Mouse (Mus musculus) forebrain, embryonic 10.5 days (tissue): ENCODE results near the gene Cog4. TPM values are rescaled to one million over a fixed set of nuclear protein-coding genes. Genes with fewer than 3 reads are reported as not detected.
A peak's percentile ranks its signal among the peaks of the same experiment; 100 is the strongest.

Experiments
- DNase-seq: peaks from one replicate; pipeline ENCODE4 v3.0.0-alpha.2; 2017; ENCODE audit warnings: low spot score; ENCODE audit errors: extremely low spot score
- H3K27ac ChIP-seq: fragments of 300-500 bp; sonication (generic); 2 replicates; pipeline ENCODE4 v1.5.1; 2016; ENCODE audit warnings: mild to moderate bottlenecking
- H3K27me3 ChIP-seq: fragments of 300-500 bp; sonication (generic); 2 replicates; pipeline ENCODE4 v1.6.1; 2016; ENCODE audit warnings: mild to moderate bottlenecking; ENCODE audit not compliant: poor library complexity, severe bottlenecking
- H3K36me3 ChIP-seq: fragments of 300-500 bp; sonication (generic); replicated peaks from 2 replicates; pipeline ENCODE4 v1.6.1; 2016; ENCODE audit warnings: mild to moderate bottlenecking, moderate library complexity
- H3K4me1 ChIP-seq: fragments of 300-500 bp; sonication (generic); 2 replicates; pipeline ENCODE4 v1.6.1; 2016
- H3K4me3 ChIP-seq: fragments of 300-500 bp; sonication (generic); 2 replicates; pipeline ENCODE4 v1.5.1; 2016; ENCODE audit warnings: mild to moderate bottlenecking, moderate library complexity
- H3K9me3 ChIP-seq: fragments of 300-500 bp; sonication (generic); 2 replicates; pipeline ENCODE4 v1.6.1; 2016; ENCODE audit warnings: mild to moderate bottlenecking, moderate library complexity
- WGBS: fragments of 180-500 bp; shearing (Covaris S2); methylation state at CpG from one replicate; pipeline ENCODE4 v1.1.7; 2016; 5-methylcytosine and 5-hydroxymethylcytosine counted together
- polyA plus RNA-seq: library from polyadenylated mRNA; unstranded; fragments of >200 nt; fragmentation: Nextera tagmentation; extraction: Ambion mirVana; gene quantifications from 2 replicates; pipeline ENCODE4 v1.2.1, GENCODE M21; 2016

Gene Cog4
- 71.0 and 73.2 TPM in 2 replicates for polyA plus RNA-seq

DNA sequence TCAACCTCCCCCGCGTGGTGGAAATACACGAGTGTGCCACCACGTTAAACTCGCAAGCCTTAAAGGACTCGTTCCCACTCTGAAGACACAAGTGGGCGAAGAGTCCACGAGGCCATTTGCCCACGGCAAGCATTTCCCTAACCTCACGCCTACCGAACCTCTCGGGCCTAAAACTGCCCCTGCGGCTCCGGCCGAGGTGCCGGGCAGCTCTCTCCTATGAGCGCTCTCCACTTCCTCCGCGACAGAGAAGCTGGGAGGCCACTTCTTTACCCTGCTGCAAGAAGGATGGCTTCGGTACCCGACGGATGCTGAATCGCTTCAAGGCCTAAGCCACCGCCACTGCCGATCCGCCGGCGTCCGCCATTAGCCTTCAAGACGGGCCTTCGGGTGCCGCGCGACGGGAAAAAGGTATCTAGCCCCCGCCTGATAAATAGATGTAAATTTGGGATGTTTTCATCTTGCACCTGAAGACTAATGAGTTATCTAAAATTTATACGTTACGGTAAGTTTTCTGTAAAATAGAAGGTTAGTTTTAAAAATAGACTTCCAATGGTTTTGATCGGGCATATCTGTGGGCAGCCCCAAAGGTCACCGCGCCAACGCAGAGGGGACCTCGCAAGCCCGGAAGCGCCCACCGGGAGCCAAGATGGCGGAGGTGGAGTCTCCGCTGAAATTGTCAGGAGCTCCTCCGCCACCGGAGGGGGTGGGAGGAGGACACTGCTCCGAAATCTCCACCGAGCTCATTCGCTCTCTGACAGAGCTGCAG is at the start of gene Cog4, which contains the start of gene Sf3b3:
Cog4 (plus strand) TSS at position 196 of the 766 bp plus-strand sequence.
Sf3b3 (minus strand) TSS at position 383 of the 766 bp plus-strand sequence.
- under 1% methylated on average over 53 of the region's 53 CpGs for WGBS
- peak within 1 kb of the TSS; percentile 72 for H3K4me3 ChIP-seq
- peaks cover 58% of the 10 kb centered on the region for H3K36me3 ChIP-seq
- H3K9me3 ChIP-seq = no peaks in the 10 kb centered on the region
- peak; percentile 85 for DNase-seq
- H3K27ac ChIP-seq = peak within 1 kb of the TSS; percentile 98
- no peaks in the 10 kb centered on the region for H3K27me3 ChIP-seq
- peaks cover 24% of the 10 kb centered on the region for H3K4me1 ChIP-seq

DNA sequence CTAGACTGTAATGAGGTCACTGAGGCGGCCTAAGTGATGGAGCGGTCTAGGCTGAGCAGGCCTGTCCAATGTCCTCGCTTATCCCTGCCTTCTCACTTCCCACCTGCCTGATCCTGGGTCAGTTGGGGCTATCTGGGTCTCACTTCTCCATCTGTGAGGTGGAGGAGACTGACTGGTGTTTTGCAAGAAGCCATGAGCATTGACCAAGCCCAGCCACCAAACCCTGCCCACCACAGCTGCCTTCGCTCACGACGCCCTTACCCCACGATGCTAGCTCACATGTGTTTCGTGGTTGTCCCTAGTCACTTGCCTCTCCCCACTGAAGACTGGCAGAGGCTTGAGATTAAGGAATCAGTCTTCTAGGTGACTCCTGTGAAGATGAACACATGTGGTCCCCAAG is 49.3 kb upstream of the Cog4 start:
- 96% methylated on average over 8 of the region's 8 CpGs for WGBS
- no peak for DNase-seq
- no peak overlapping the region for H3K4me3 ChIP-seq
- H3K36me3 ChIP-seq = no peaks in the 10 kb centered on the region
- H3K4me1 ChIP-seq = no peaks in the 10 kb centered on the region; the same call in 1 of the 2 replicates
- no peak overlapping the region for H3K27ac ChIP-seq
- H3K27me3 ChIP-seq = no peaks in the 10 kb centered on the region
- H3K9me3 ChIP-seq = peaks cover 13% of the 10 kb centered on the region; the same call in 1 of the 2 replicates

DNA sequence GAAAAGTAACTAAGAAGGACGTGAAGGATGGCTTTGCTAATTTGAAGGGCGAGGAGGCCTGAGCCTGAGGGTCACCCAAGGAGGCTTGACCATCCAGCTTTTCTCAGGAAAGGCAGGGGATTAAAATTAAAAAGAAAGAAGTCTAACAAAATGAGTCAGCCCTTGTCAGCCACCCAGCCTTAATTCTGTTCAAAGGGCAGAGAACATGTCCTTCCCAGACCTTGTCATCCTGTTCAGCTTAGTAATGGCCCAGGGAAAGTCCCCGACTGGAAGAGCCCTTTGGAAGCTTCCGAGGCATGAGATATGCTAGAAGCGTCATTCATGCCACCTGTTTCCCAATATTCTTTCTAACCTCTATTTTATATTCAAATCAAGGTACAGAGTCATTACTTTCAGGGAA is 43.4 kb upstream of the Cog4 start:
- Histone ChIP-seq H3K9me3 (no peaks in the 10 kb centered on the region), H3K4me1 (0 out of 2 replicates have a peak, but pooled peaks cover 8% of the 10 kb centered on the region), H3K36me3 (no peaks in the 10 kb centered on the region), H3K27ac (no peak overlapping the region), H3K27me3 (no peaks in the 10 kb centered on the region), H3K4me3 (no peak overlapping the region)
- DNase-seq = no peak
- 88% methylated on average over 5 of the region's 5 CpGs for WGBS

DNA sequence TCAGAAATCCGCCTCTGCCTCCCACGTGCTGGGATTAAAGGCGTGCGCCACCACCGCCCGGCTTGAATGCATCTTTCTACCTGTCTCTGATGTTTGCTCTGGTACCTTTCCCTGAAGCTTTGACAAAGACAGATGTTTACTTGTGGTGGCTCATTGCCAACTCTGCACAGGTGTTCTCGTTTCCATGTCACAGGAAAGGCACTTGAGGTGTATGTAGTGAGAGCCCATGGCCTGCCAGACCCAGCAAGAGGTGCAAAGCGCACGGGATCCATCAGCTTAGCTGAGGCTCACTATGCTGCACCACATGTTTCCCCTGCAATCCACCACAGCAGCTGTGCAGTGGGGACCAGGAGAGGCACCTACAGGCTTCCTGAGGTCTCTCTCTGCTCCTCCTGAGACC is 42.5 kb upstream of the Cog4 start:
- no peaks in the 10 kb centered on the region for H3K27me3 ChIP-seq
- H3K4me1 ChIP-seq = 0 out of 2 replicates have a peak, but pooled peaks cover 8% of the 10 kb centered on the region
- H3K27ac ChIP-seq = no peak overlapping the region
- 89% methylated on average over 9 of the region's 9 CpGs for WGBS
- H3K36me3 ChIP-seq = peaks cover 5% of the 10 kb centered on the region
- no peak for DNase-seq
- H3K9me3 ChIP-seq = no peaks in the 10 kb centered on the region
- no peak overlapping the region for H3K4me3 ChIP-seq

DNA sequence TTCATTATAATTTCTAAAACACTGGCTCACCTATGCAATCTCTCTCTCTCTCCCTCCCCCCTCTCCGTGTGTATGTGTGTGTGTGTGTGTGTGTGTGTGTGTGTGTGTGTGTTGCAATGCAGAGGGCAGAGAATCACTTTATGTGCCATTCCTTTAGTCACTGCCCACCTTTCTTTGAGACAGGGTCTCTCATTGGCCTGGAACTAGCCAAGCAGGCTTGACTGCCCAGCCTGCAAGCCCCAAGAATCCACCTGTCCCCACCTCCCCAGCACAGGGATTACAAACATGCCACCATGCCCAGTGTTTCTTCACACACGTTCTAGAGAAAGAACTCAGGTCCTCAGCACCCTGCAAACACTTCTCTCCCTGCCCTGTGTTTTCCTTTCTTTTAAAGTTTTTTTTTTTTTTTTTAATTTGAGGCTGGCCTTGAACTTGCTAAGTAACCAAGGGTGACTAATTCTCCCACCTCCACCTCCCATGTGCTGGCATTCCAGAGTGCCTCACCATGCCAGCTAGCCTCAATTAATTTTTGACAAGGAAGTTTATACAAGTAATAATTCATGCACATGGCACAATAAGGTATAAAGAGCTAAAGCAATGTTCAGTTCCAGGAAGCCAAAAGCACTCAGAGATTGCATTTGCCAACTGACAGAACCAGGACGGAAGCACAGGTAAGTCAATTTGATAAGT is 41.4 kb upstream of the Cog4 start:
- peaks cover 16% of the 10 kb centered on the region for H3K36me3 ChIP-seq
- H3K4me1 ChIP-seq = 0 out of 2 replicates have a peak, but pooled peaks cover 8% of the 10 kb centered on the region
- H3K4me3 ChIP-seq = no peak overlapping the region
- no peaks in the 10 kb centered on the region for H3K9me3 ChIP-seq
- WGBS = 71% methylated on average over 3 of the region's 3 CpGs
- no peaks in the 10 kb centered on the region for H3K27me3 ChIP-seq
- no peak overlapping the region for H3K27ac ChIP-seq
- no peak for DNase-seq

DNA sequence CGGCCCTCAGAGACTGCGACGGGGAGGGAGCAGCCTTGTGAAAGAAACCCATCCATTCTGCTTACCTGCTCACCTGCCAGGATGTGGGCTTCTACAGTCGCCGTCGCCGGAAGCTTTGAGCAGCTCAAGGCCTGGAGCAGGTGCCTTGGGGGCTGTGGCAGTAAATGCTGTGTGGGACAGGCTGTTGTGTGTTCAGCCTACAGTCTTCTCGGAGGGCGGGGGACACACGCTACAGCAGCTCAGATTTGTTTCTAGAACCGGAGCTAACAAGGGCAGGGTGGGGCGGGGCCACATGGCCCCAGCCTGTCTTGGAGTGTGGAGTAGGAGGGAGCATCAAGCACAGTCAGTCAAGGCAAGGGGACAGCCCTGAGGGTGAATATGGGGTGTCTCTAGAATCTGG is 40.7 kb upstream of the Cog4 start, which contains the start of gene Il34:
Il34 (minus strand) TSS at position 256 of the 400 bp plus-strand sequence.
- no peak for DNase-seq
- H3K4me3 ChIP-seq = no peak within 1 kb of the TSS
- H3K36me3 ChIP-seq = peaks cover 23% of the 10 kb centered on the region
- 45% methylated on average over 12 of the region's 12 CpGs for WGBS
- H3K27ac ChIP-seq = no peak within 1 kb of the TSS
- no peaks in the 10 kb centered on the region for H3K27me3 ChIP-seq
- H3K9me3 ChIP-seq = no peaks in the 10 kb centered on the region
- 0 out of 2 replicates have a peak, but pooled peaks cover 8% of the 10 kb centered on the region for H3K4me1 ChIP-seq

DNA sequence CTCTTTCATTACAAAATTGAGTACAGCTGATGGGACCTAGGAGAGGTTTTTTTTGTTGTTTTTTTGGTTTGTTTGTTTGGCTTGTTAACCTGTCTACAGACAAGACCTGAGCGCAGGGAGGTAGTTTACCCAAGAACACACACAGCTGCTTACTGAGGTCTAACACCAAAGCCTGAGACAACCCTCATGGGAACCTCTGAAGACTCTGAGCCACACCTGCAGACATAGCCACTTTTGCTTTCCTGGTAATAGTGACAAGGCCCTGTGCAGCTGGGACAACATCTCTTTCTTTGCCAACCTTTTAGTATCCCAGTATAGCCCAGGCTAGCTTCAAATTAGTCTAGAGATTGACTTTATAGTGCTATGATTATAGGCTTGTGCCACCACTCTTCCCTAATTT is 40.3 kb upstream of the Cog4 start:
- H3K36me3 ChIP-seq = peaks cover 28% of the 10 kb centered on the region
- H3K4me3 ChIP-seq = no peak overlapping the region
- 94% methylated on average over 1 of the region's 1 CpGs for WGBS
- H3K4me1 ChIP-seq = 0 out of 2 replicates have a peak, but pooled peaks cover 8% of the 10 kb centered on the region
- no peak for DNase-seq
- no peaks in the 10 kb centered on the region for H3K9me3 ChIP-seq
- no peaks in the 10 kb centered on the region for H3K27me3 ChIP-seq
- no peak overlapping the region for H3K27ac ChIP-seq

DNA sequence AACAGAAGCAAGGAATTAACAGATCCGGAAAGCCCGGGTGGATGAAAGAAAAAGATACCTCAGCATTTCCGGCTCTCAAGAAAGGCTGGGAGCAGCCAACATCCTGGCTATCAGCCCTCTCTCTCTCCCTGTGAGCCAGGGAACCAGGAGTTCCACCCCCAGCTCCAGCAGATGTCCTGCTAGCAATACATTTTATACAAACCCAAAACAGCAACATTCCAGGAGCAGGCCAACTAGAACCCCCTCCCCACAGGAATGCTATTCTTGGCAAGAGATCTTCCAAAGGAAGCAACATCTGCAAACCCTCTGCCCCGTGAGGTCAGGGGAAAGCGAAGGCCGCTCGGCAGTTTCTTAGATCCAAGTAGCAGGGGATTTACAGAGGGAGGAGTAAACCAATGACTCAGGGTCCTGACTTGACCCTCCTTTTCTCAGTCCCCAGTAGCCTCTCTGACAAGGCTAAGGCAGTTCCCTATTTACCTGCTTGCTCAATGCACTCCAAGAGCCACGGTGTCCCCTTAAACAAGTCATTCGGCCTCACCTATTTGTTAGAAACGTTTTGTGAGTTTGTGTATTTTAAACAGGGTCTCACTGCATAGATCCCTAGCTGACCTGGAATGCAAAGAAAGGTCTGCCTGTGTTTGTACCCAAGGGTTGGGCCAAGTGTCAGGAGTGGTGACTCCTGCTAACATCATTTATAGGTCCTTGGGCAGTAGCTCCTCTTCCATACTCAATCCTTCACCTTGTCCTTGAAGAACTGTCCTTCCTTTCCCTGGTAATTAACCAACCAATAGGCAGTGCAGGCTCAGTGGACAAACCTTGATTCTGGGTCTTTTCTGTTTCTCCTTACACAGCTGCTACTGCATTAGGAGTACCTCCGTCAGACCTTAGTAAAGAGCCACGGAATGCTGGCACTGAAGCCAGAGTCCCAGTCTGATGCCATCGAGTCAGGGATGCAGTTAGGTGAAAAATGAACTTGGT is 37.6 kb upstream of the Cog4 start:
- H3K36me3 ChIP-seq = peaks cover 54% of the 10 kb centered on the region
- no peak overlapping the region for H3K27ac ChIP-seq
- H3K4me3 ChIP-seq = no peak overlapping the region
- no peak for DNase-seq
- H3K27me3 ChIP-seq = no peaks in the 10 kb centered on the region
- H3K4me1 ChIP-seq = 0 out of 2 replicates have a peak, but pooled peaks cover 8% of the 10 kb centered on the region
- 72% methylated on average over 13 of the region's 13 CpGs for WGBS
- no peaks in the 10 kb centered on the region for H3K9me3 ChIP-seq

DNA sequence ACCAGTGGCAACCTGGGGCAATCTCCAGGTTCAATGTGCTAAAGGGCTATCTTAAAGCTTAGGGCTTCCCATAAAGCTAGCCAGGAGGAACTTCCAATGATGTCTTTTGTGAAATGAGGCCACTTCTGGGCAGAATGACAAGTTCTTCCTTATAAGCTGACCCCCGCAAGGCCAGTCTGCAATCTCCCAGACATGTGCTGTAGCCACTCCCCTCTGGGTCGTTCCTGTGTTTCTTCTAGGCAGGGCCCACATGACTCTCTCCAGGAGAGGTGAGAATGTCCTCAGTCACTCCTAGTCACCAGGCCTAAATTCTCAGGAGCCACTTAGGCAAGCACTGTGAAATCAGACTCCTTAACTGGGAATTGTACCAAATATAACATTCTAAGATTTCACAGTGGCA is 36.6 kb upstream of the Cog4 start:
- no peak for DNase-seq
- peaks cover 65% of the 10 kb centered on the region for H3K36me3 ChIP-seq
- no peak overlapping the region for H3K4me3 ChIP-seq
- H3K4me1 ChIP-seq = 0 out of 2 replicates have a peak, but pooled peaks cover 8% of the 10 kb centered on the region
- no peaks in the 10 kb centered on the region for H3K27me3 ChIP-seq
- no peaks in the 10 kb centered on the region for H3K9me3 ChIP-seq
- no peak overlapping the region for H3K27ac ChIP-seq
- WGBS = 71% methylated on average over 2 of the region's 2 CpGs

DNA sequence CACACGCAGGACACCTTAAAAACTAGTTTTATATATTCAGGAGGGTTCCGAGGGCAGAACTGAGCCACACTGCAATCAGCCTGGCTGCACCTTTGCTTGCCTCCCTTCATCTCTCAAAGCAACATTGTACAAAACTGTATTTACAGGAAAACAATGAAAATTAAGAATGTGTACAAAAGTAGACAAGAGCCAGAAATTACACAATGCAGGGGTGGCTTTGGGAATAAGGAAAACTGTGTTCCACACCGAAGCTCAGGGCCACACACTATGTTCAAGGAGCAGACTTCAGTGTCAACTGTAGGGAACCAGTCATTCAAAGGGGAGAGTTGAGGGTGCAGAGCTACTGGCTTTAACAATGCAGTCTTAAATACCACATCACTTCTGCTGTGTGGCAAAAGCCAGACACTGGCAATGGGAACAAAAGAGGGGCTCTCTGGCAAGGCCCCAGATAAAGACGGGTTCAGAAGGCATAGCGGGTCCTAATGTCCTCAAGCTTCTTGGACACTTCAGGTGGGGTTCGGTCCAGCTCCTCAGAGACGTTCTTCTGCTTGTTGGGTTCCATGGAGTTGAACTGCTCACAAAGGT is 35.8 kb upstream of the Cog4 start:
- Histone ChIP-seq H3K4me3 (no peak overlapping the region), H3K4me1 (0 out of 2 replicates have a peak, but pooled peaks cover 7% of the 10 kb centered on the region), H3K36me3 (peaks cover 72% of the 10 kb centered on the region), H3K9me3 (no peaks in the 10 kb centered on the region), H3K27me3 (no peaks in the 10 kb centered on the region), H3K27ac (no peak overlapping the region)
- 92% methylated on average over 7 of the region's 7 CpGs for WGBS
- DNase-seq = no peak

DNA sequence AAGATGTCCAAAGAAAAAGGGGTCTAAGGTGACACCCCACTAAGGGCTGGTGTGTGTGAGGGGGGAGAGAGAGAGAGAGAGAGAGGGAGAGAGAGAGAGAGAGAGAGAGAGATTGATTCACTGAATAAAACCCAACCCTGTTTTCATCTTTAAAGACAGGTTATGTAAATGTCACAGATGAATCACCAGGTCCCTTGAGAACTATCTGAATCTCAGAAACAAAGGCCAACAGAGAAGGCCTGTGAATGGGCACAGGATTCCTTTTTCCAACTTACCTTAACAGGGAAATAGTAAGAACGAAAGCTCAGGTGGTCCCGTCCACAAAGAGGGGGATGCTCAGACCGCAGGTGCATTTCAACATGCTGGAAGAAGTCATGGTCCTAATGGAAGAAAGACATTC is 35.3 kb upstream of the Cog4 start:
- DNase-seq = no peak
- no peaks in the 10 kb centered on the region for H3K27me3 ChIP-seq
- no peak overlapping the region for H3K27ac ChIP-seq
- no peaks in the 10 kb centered on the region for H3K9me3 ChIP-seq
- H3K4me1 ChIP-seq = 0 out of 2 replicates have a peak, but pooled peaks cover 5% of the 10 kb centered on the region
- no peak overlapping the region for H3K4me3 ChIP-seq
- WGBS = 97% methylated on average over 3 of the region's 3 CpGs
- H3K36me3 ChIP-seq = peaks cover 78% of the 10 kb centered on the region

DNA sequence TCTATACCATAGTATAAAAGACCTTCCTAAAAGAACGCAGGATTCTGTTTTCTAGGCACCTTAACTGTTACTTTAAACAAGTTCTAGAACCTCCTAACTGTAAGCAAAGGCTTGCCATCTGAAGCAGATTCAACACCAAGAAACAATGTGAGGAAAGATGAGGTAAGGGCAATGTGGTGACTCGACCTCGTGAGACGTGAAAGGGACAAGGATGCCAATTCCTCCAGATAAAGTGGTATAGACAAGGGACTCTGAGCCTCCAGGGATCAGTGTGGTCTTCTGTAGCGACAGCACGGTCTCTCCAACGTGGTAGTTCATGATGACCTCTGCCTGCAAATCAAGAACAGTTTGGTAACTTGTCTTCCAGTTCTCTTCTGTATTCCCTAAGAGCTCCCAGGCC is 34.6 kb upstream of the Cog4 start:
- no peak for DNase-seq
- H3K4me1 ChIP-seq = 0 out of 2 replicates have a peak, but pooled peaks cover 4% of the 10 kb centered on the region
- H3K36me3 ChIP-seq = peaks cover 84% of the 10 kb centered on the region
- 92% methylated on average over 7 of the region's 7 CpGs for WGBS
- H3K9me3 ChIP-seq = no peaks in the 10 kb centered on the region
- no peaks in the 10 kb centered on the region for H3K27me3 ChIP-seq
- H3K27ac ChIP-seq = no peak overlapping the region
- H3K4me3 ChIP-seq = no peak overlapping the region
